Mouse (Mus musculus) forebrain, embryonic 14.5 days (tissue): Measurements from ENCODE around the gene Ctcfl. TPM values are rescaled to one million over a fixed set of nuclear protein-coding genes. Genes with fewer than 3 reads are reported as not detected.

Source experiments
- ATAC-seq: fragments of 200-750 bp; cut with Nextera tagmentation; 2 replicates; pipeline ENCODE4 v1.8.0; 2017; ENCODE audit warnings: mild to moderate bottlenecking, moderate library complexity
- DNase-seq: peaks from one replicate; pipeline ENCODE4 v3.0.0-alpha.2; 2015; ENCODE audit warnings: low spot score
- H3K27ac ChIP-seq: fragments of 300-500 bp; sonication (generic); 2 replicates; pipeline ENCODE4 v1.5.1; 2014; ENCODE audit warnings: low read depth, mild to moderate bottlenecking, control low read depth, low read length, moderate library complexity
- H3K27me3 ChIP-seq: fragments of 300-500 bp; sonication (generic); replicated peaks from 2 replicates; pipeline ENCODE4 v1.6.1; 2014; ENCODE audit warnings: low read length, control low read depth, mixed read lengths; ENCODE audit not compliant: control insufficient read depth, insufficient read depth
- H3K36me3 ChIP-seq: fragments of 300-500 bp; sonication (generic); 2 replicates; pipeline ENCODE4 v1.6.1; 2014; ENCODE audit warnings: low read length, control low read depth; ENCODE audit not compliant: control insufficient read depth, insufficient read depth
- H3K4me1 ChIP-seq: fragments of 300-500 bp; sonication (generic); 2 replicates; pipeline ENCODE4 v1.6.1; 2014; ENCODE audit warnings: antibody characterized with exemption, low read length, control low read depth; ENCODE audit not compliant: control insufficient read depth, insufficient read depth
- H3K4me2 ChIP-seq: fragments of 300-500 bp; sonication (generic); 2 replicates; pipeline ENCODE4 v1.6.1; 2014; ENCODE audit warnings: mild to moderate bottlenecking, control low read depth, low read length
- H3K4me3 ChIP-seq: fragments of 300-500 bp; sonication (generic); 2 replicates; pipeline ENCODE4 v1.5.1; 2014; ENCODE audit warnings: low read depth, low read length, control low read depth
- H3K9ac ChIP-seq: fragments of 300-500 bp; sonication (generic); 2 replicates; pipeline ENCODE4 v1.6.1; 2014; ENCODE audit warnings: mild to moderate bottlenecking, low read length, control low read depth, moderate library complexity
- H3K9me3 ChIP-seq: fragments of 300-500 bp; sonication (generic); replicated peaks from 2 replicates; pipeline ENCODE4 v1.6.1; 2016; ENCODE audit warnings: low read length, control low read depth, mixed read lengths; ENCODE audit not compliant: control insufficient read depth
- WGBS: fragments of 180-500 bp; shearing (Covaris S2); extraction: QIAGEN DNeasy Blood & Tissue Kit; methylation state at CpG from one replicate; pipeline ENCODE4 v1.1.7; 2014; 5-methylcytosine and 5-hydroxymethylcytosine counted together
- polyA plus RNA-seq: library from polyadenylated mRNA; unstranded; fragments of >200 nt; fragmentation: Nextera tagmentation; extraction: Ambion mirVana; gene quantifications from 2 replicates; pipeline ENCODE4 v1.2.1, GENCODE M21; 2014

Gene Ctcfl
- polyA plus RNA-seq, 1 experiment from 2014 or later: not detected

- Histone ChIP-seq H3K9ac (no peak overlapping the region), H3K4me2 (no peak overlapping the region), H3K27ac (no peak overlapping the region), H3K36me3 (no peaks in the 10 kb centered on the region), H3K4me1 (no peaks in the 10 kb centered on the region), H3K27me3 (no peaks in the 10 kb centered on the region), H3K4me3 (no peak overlapping the region), H3K9me3 (no peaks in the 10 kb centered on the region)
- WGBS: 24% methylated on average over 8 of the region's 8 CpGs
- DNase-seq: no peak
- ATAC-seq: no peak
Observed at GRCm38 (mm10) chr2:173050604-173051382, 68.5 kb downstream of the Ctcfl start.

- Histone ChIP-seq H3K4me2 (no peak overlapping the region), H3K4me3 (no peak overlapping the region), H3K27ac (no peak overlapping the region), H3K36me3 (no peaks in the 10 kb centered on the region), H3K4me1 (no peaks in the 10 kb centered on the region), H3K9ac (no peak overlapping the region), H3K27me3 (no peaks in the 10 kb centered on the region), H3K9me3 (no peaks in the 10 kb centered on the region)
- DNase-seq (no peak), ATAC-seq (no peak)
- 48% methylated on average over 6 of the region's 6 CpGs for WGBS
Observed at GRCm38 (mm10) chr2:173049817-173050216, 69.5 kb downstream of the Ctcfl start.

- H3K27ac ChIP-seq: no peak overlapping the region
- WGBS: 83% methylated on average over 3 of the region's 3 CpGs
- no peak for ATAC-seq
Observed at GRCm38 (mm10) chr2:173049231-173049630, 70.1 kb downstream of the Ctcfl start.

GRCm38 (mm10) chr2:173048041-173048745 is 71.1 kb downstream of the Ctcfl start:
- 59% methylated on average over 17 of the region's 17 CpGs for WGBS
- ATAC-seq (no peak), DNase-seq (no peak)
- Histone ChIP-seq H3K27me3 (no peaks in the 10 kb centered on the region), H3K27ac (no peak overlapping the region), H3K9ac (no peak overlapping the region), H3K4me2 (no peak overlapping the region), H3K36me3 (no peaks in the 10 kb centered on the region), H3K4me3 (no peak overlapping the region), H3K4me1 (no peaks in the 10 kb centered on the region), H3K9me3 (no peaks in the 10 kb centered on the region)

More at GRCm38 (mm10) chr2:173049231-173049630, 70.1 kb downstream of the Ctcfl start:
- Histone ChIP-seq H3K9me3 (no peaks in the 10 kb centered on the region), H3K4me2 (no peak overlapping the region), H3K9ac (no peak overlapping the region), H3K36me3 (no peaks in the 10 kb centered on the region), H3K4me3 (no peak overlapping the region), H3K27me3 (no peaks in the 10 kb centered on the region), H3K4me1 (no peaks in the 10 kb centered on the region)
- no peak for DNase-seq

- no peaks in the 10 kb centered on the region for H3K4me1 ChIP-seq
- H3K27me3 ChIP-seq: no peaks in the 10 kb centered on the region
- DNase-seq (no peak), ATAC-seq (no peak)
- no peak overlapping the region for H3K27ac ChIP-seq
- no peak overlapping the region for H3K9ac ChIP-seq
- no peaks in the 10 kb centered on the region for H3K9me3 ChIP-seq
- no peak overlapping the region for H3K4me2 ChIP-seq
- no peak overlapping the region for H3K4me3 ChIP-seq
- no peaks in the 10 kb centered on the region for H3K36me3 ChIP-seq
- WGBS: 41% methylated on average over 5 of the region's 5 CpGs
Observed at GRCm38 (mm10) chr2:173047471-173047870, 71.9 kb downstream of the Ctcfl start.

GRCm38 (mm10) chr2:173046582-173047297 is 72.6 kb downstream of the Ctcfl start:
- ATAC-seq (no peak), DNase-seq (no peak)
- WGBS: 77% methylated on average over 15 of the region's 15 CpGs
- H3K36me3 ChIP-seq: no peaks in the 10 kb centered on the region
- no peaks in the 10 kb centered on the region for H3K27me3 ChIP-seq
- no peak overlapping the region for H3K9ac ChIP-seq
- H3K4me1 ChIP-seq: no peaks in the 10 kb centered on the region
- no peak overlapping the region for H3K4me3 ChIP-seq
- no peak overlapping the region for H3K27ac ChIP-seq
- no peak overlapping the region for H3K4me2 ChIP-seq
- no peaks in the 10 kb centered on the region for H3K9me3 ChIP-seq

- WGBS: 84% methylated on average over 18 of the region's 18 CpGs
- ATAC-seq (no peak), DNase-seq (no peak)
- no peaks in the 10 kb centered on the region for H3K4me1 ChIP-seq
- H3K9ac ChIP-seq: no peak overlapping the region
- no peak overlapping the region for H3K4me3 ChIP-seq
- no peaks in the 10 kb centered on the region for H3K36me3 ChIP-seq
- no peaks in the 10 kb centered on the region for H3K27me3 ChIP-seq
- no peak overlapping the region for H3K27ac ChIP-seq
- H3K4me2 ChIP-seq: no peak overlapping the region
- no peaks in the 10 kb centered on the region for H3K9me3 ChIP-seq
Observed at GRCm38 (mm10) chr2:173044198-173044970, 74.9 kb downstream of the Ctcfl start.
